Comparison of ENCODE assay signal across 10 mouse cellular contexts in the genomic region with DNA sequence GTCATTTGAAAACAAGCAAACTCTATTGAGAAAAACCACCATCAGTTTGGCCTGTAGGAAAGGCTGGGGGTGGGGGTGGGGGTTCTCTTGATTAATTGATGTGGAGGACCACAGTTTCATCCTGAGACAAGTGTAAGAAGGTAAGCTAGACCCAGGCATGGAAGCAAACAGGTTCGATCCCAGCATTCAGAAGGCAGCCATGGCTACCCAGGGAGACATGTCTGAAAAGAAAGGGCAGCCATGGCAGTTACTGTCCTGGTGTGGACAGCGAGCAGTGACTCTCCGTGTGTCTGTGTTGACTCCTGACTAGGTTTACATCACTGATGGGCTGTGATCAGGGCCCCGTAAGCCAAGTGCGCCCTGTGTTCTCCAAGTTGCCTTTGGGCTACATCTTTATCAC. TPM values are rescaled to one million over a fixed set of nuclear protein-coding genes. Genes with fewer than 3 reads are reported as not detected.
DNase-seq lines count a peak whose midpoint lies in the region; ATAC-seq and TF ChIP-seq lines count a peak whose summit lies in the region.
"Had no signal": no experiment of that assay in that cellular context is flagged by ENCODE, and none has a peak within 500 bp of the region (broad histone marks: within the 10 kb centered on the region; RNA-seq: fewer than 3 reads in every experiment).

Gene Grm4 (minus strand): TSS at position 101 of the 400 bp plus-strand sequence.

- H3K4me2 ChIP-seq in hindbrain, embryonic 11.5 days (replicated peaks; ENCODE audit: low read depth, low read length) = peak within 1 kb of the TSS; percentile 23
- peak within 1 kb of the TSS; percentile 32; the same call in 1 of the 2 replicates for H3K4me2 ChIP-seq in limb, embryonic 12.5 days
- H3K4me2 ChIP-seq: heart, embryonic 15.5 days had no signal

- DNase-seq in heart, embryonic 10.5 days (ENCODE audit: low spot score) = no peak
- DNase-seq in heart, postnatal 14 days = no peak
- no peak for DNase-seq in ES-E14 (ENCODE audit: low read depth, low spot score)
- DNase-seq in hindbrain, embryonic 11.5 days (ENCODE audit: low spot score) = peak; percentile 0
- no peak for DNase-seq in urinary bladder, adult 2 months (ENCODE audit: low spot score)
- DNase-seq in adrenal gland, adult 8-10 months = no peak

- H3K9ac ChIP-seq in ES-E14 (ENCODE audit: insufficient read depth, low read depth, low read length, poor library complexity, severe bottlenecking) = no peak within 1 kb of the TSS
- no peak within 1 kb of the TSS for H3K9ac ChIP-seq in hindbrain, embryonic 11.5 days (ENCODE audit: low read depth, low read length)
- H3K9ac ChIP-seq in limb, embryonic 12.5 days (replicated peaks) = no peak within 1 kb of the TSS
- H3K9ac ChIP-seq: heart, embryonic 15.5 days had no signal

- no peak within 1 kb of the TSS for H3K27ac ChIP-seq in heart, embryonic 10.5 days
- no peak within 1 kb of the TSS for H3K27ac ChIP-seq in ES-E14 (ENCODE audit: insufficient read depth, low read depth, low read length, poor library complexity, severe bottlenecking)
- H3K27ac ChIP-seq in hindbrain, embryonic 11.5 days (ENCODE audit: low read depth, low read length) = no peak within 1 kb of the TSS
- no peak within 1 kb of the TSS for H3K27ac ChIP-seq in limb, embryonic 12.5 days
- H3K27ac ChIP-seq: heart, embryonic 15.5 days; macrophage had no signal

- H3K4me1 ChIP-seq in heart, embryonic 10.5 days = peaks cover 8% of the 10 kb centered on the region
- peaks cover 2 to 3% of the 10 kb centered on the region in 2 experiments; a peak in 2 of 4 replicates for H3K4me1 ChIP-seq in ES-E14 (ENCODE audit: control insufficient read depth in 2 of 2, insufficient read depth in 2 of 2, low read length in 2 of 2, poor library complexity in 1 of 2)
- H3K4me1 ChIP-seq in hindbrain, embryonic 11.5 days (replicated peaks; ENCODE audit: control insufficient read depth, insufficient read depth, low read length) = peaks cover 9% of the 10 kb centered on the region
- peaks cover 6% of the 10 kb centered on the region; the same call in 1 of the 2 replicates for H3K4me1 ChIP-seq in limb, embryonic 12.5 days (replicated peaks)

- 0 out of 2 replicates have a peak within 1 kb of the TSS, but pooled peaks have one; percentile 9 for H3K4me3 ChIP-seq in heart, embryonic 10.5 days
- H3K4me3 ChIP-seq in ES-E14 (ENCODE audit: insufficient read depth in 1 of 2, low read depth in 1 of 2, low read length in 2 of 2, poor library complexity in 1 of 2, severe bottlenecking in 1 of 2) = peak within 1 kb of the TSS; percentile 23 to 29; a peak in 1 of 4 replicates
- no peak within 1 kb of the TSS for H3K4me3 ChIP-seq in hindbrain, embryonic 11.5 days (ENCODE audit: low read depth, low read length)
- H3K4me3 ChIP-seq in limb, embryonic 12.5 days (replicated peaks) = no peak within 1 kb of the TSS
- H3K4me3 ChIP-seq: heart, embryonic 15.5 days had no signal

- no peak for ATAC-seq in hindbrain, embryonic 11.5 days (ENCODE audit: low FRiP score)
- no peak for ATAC-seq in limb, embryonic 12.5 days (ENCODE audit: insufficient number of reproducible peaks, insufficient read depth, low FRiP score, low TSS enrichment, low read depth)
- no peak for ATAC-seq in cerebellum, adult (ENCODE audit: insufficient number of reproducible peaks, low FRiP score, low TSS enrichment)

- intact Hi-C loops in heart, postnatal 14 days (cut with DNase I) = loop anchor here (2.0 to 5.0 kb wide), 3 partner anchors 264 to 333 kb away; no protein-coding TSS in a partner anchor

- H3K36me3 ChIP-seq in heart, embryonic 10.5 days = no peaks in the 10 kb centered on the region
- H3K36me3 ChIP-seq in ES-E14 (ENCODE audit: control insufficient read depth, insufficient read depth, low read length, poor library complexity, severe bottlenecking) = no peaks in the 10 kb centered on the region
- H3K36me3 ChIP-seq in hindbrain, embryonic 11.5 days (ENCODE audit: control insufficient read depth, insufficient read depth, low read length) = no peaks in the 10 kb centered on the region
- no peaks in the 10 kb centered on the region for H3K36me3 ChIP-seq in limb, embryonic 12.5 days
- H3K36me3 ChIP-seq: heart, embryonic 15.5 days had no signal

- 0 out of 2 replicates have a peak, but pooled peaks cover 2% of the 10 kb centered on the region for H3K9me3 ChIP-seq in heart, embryonic 10.5 days
- no peaks in the 10 kb centered on the region for H3K9me3 ChIP-seq in ES-E14 (ENCODE audit: control insufficient read depth, insufficient read depth, low read depth, low read length)
- H3K9me3 ChIP-seq in hindbrain, embryonic 11.5 days (ENCODE audit: control insufficient read depth, low read length) = no peaks in the 10 kb centered on the region
- H3K9me3 ChIP-seq in limb, embryonic 12.5 days = no peaks in the 10 kb centered on the region
- H3K9me3 ChIP-seq: heart, embryonic 15.5 days had no signal

- WGBS in heart, embryonic 10.5 days = 74% methylated on average over 5 of the region's 5 CpGs
- 72% methylated on average over 5 of the region's 5 CpGs for WGBS in hindbrain, embryonic 11.5 days
- WGBS in limb, embryonic 12.5 days = 71% methylated on average over 5 of the region's 5 CpGs

- H3K27me3 ChIP-seq in heart, embryonic 10.5 days (ENCODE audit: insufficient read depth, poor library complexity, severe bottlenecking) = peaks cover 71% of the 10 kb centered on the region
- H3K27me3 ChIP-seq in hindbrain, embryonic 11.5 days (ENCODE audit: control insufficient read depth, insufficient read depth, low read length) = peaks cover 10% of the 10 kb centered on the region
- H3K27me3 ChIP-seq in limb, embryonic 12.5 days = peaks cover 69% of the 10 kb centered on the region

- in situ Hi-C loops in ES-E14 (cut with MboI; ENCODE audit: low sequenced_read_pairs in 2 of 2, unreplicated experiment in 2 of 2) = loop anchor here in 1 of 2 experiments (25.0 kb wide), 1 partner anchor 334 kb away; no protein-coding TSS in a partner anchor

TF ChIP-seq in ES-E14, 5 proteins besides CTCF, POLR2A, EP300 and RAD21:
- TF ChIP-seq CHD2 (IDR thresholded peaks at IDR 0.05; ENCODE audit: low read depth, low read length) (no peak), ZC3H11A (IDR thresholded peaks at IDR 0.05; ENCODE audit: borderline replicate concordance, low read depth, low read length) (no peak), MAFK (IDR thresholded peaks at IDR 0.05; ENCODE audit: insufficient read depth, low read depth, low read length) (no peak), ZNF384 (IDR thresholded peaks at IDR 0.05; ENCODE audit: low read depth, low read length) (no peak), HCFC1 (IDR thresholded peaks at IDR 0.05; ENCODE audit: borderline replicate concordance, insufficient read depth, low read length) (no peak)

RNA-seq across cellular contexts. Expression of gene Grm4, which starts in this region (rescaled TPM):
- polyA plus RNA-seq in heart, embryonic 10.5 days (2016; fragmentation: Nextera tagmentation; extraction: Ambion mirVana) = 0.02 and 0.34 TPM in 2 replicates
- under 1 TPM; 0.15 to 0.19 TPM for total RNA-seq in heart, postnatal 14 days (2021)
- total RNA-seq in ES-E14 (2012; rRNA removed) = 0.49 and 0.74 TPM in 2 replicates
- 2.5 and 3.6 TPM in 2 replicates for polyA plus RNA-seq in hindbrain, embryonic 11.5 days (2014; fragmentation: Nextera tagmentation; extraction: Ambion mirVana)
- 0.58 and 0.59 TPM in 2 replicates for polyA plus RNA-seq in limb, embryonic 12.5 days (2016; fragmentation: Nextera tagmentation; extraction: Ambion mirVana)
- 0.12 and 0.35 TPM in 2 replicates for polyA plus RNA-seq in urinary bladder, adult 2 months (2012; rRNA removed)
- 1 to 10 TPM; 2.6 to 3.9 (median 3.2) TPM for total RNA-seq in adrenal gland, adult 8-10 months (2022)
- polyA plus RNA-seq: macrophage had no signal

Comparison
In these comparisons a context has a peak if more than half of its experiments do, and no peak if none do; other contexts are left out.
1. H3K4me3 ChIP-seq: peak in heart, embryonic 10.5 days (single experiment) and ES-E14 (2 of 2); none in hindbrain, embryonic 11.5 days (single experiment) and limb, embryonic 12.5 days (single experiment).